Mouse (Mus musculus) forebrain, embryonic 11.5 days (tissue): ENCODE measurements at regions not wholly inside any gene's neighbourhood (a gene's known extent, or its start where the extent isn't known, plus 50 kb on each side); places are given as distances from the start of the nearest gene placed in this dataset.
A peak's percentile ranks its signal among the peaks of the same experiment; 100 is the strongest.

Source experiments
- ATAC-seq: fragments of 200-750 bp; cut with Nextera tagmentation; replicated peaks from 2 replicates; pipeline ENCODE4 v1.8.0; 2017; ENCODE audit warnings: moderate TSS enrichment; ENCODE audit not compliant: low FRiP score
- DNase-seq: peaks from one replicate; pipeline ENCODE4 v3.0.0-alpha.2; 2017; ENCODE audit warnings: low spot score
- H3K27ac ChIP-seq: fragments of 300-500 bp; sonication (generic); 2 replicates; pipeline ENCODE4 v1.5.1; 2014; ENCODE audit warnings: low read depth, low read length
- H3K27me3 ChIP-seq: fragments of 300-500 bp; sonication (generic); 2 replicates; pipeline ENCODE4 v1.6.1; 2014; ENCODE audit warnings: mild to moderate bottlenecking, low read length, mixed read lengths; ENCODE audit not compliant: control insufficient read depth, insufficient read depth
- H3K36me3 ChIP-seq: fragments of 300-500 bp; sonication (generic); 2 replicates; pipeline ENCODE4 v1.6.1; 2014; ENCODE audit warnings: mild to moderate bottlenecking, low read length, moderate library complexity, mixed read lengths; ENCODE audit not compliant: control insufficient read depth, insufficient read depth
- H3K4me1 ChIP-seq: fragments of 300-500 bp; sonication (generic); replicated peaks from 2 replicates; pipeline ENCODE4 v1.6.1; 2014; ENCODE audit warnings: low read length, mixed read lengths; ENCODE audit not compliant: control insufficient read depth, insufficient read depth
- H3K4me2 ChIP-seq: fragments of 300-500 bp; sonication (generic); 2 replicates; pipeline ENCODE4 v1.6.1; 2014; ENCODE audit warnings: low read depth, mild to moderate bottlenecking, low read length, moderate library complexity, mixed read lengths; ENCODE audit not compliant: severe bottlenecking
- H3K4me3 ChIP-seq: fragments of 300-500 bp; sonication (generic); 2 replicates; pipeline ENCODE4 v1.5.1; 2014; ENCODE audit warnings: low read depth, low read length
- H3K9ac ChIP-seq: fragments of 300-500 bp; sonication (generic); 2 replicates; pipeline ENCODE4 v1.6.1; 2014; ENCODE audit warnings: low read length
- H3K9me3 ChIP-seq: fragments of 300-500 bp; sonication (generic); 2 replicates; pipeline ENCODE4 v1.6.1; 2016; ENCODE audit warnings: low read length, mixed read lengths; ENCODE audit not compliant: control insufficient read depth
- WGBS: fragments of 180-500 bp; shearing (Covaris S2); extraction: QIAGEN DNeasy Blood & Tissue Kit; methylation state at CpG from one replicate; pipeline ENCODE4 v1.1.7; 2014; 5-methylcytosine and 5-hydroxymethylcytosine counted together

- ATAC-seq, result no peak
- WGBS, result 81% methylated on average over 6 of the region's 6 CpGs
Observed at GRCm38 (mm10) chr3:65457931-65458330, 65.5 kb upstream of the Ssr3 start.

GRCm38 (mm10) chr3:65455597-65456284, 63.3 kb upstream of the Ssr3 start:
- DNase-seq (peak; percentile 74), ATAC-seq (peak; percentile 96)
- H3K9me3 ChIP-seq, result no peaks in the 10 kb centered on the region
- H3K4me3 ChIP-seq, result no peak overlapping the region
- H3K36me3 ChIP-seq, result no peaks in the 10 kb centered on the region
- H3K27me3 ChIP-seq, result no peaks in the 10 kb centered on the region
- H3K4me1 ChIP-seq, result peaks cover 6% of the 10 kb centered on the region; the same call in 1 of the 2 replicates
- peak overlapping the region; percentile 68 for H3K27ac ChIP-seq
- WGBS, result 31% methylated on average over 14 of the region's 14 CpGs
- H3K4me2 ChIP-seq, result peak overlapping the region; percentile 1; the same call in 1 of the 2 replicates
- H3K9ac ChIP-seq, result no peak overlapping the region; the same call in 1 of the 2 replicates

More at GRCm38 (mm10) chr3:65457931-65458330, 65.5 kb upstream of the Ssr3 start:
- no peak overlapping the region for H3K4me2 ChIP-seq
- no peak overlapping the region for H3K4me3 ChIP-seq
- H3K9me3 ChIP-seq, result no peaks in the 10 kb centered on the region
- no peak overlapping the region for H3K9ac ChIP-seq
- H3K27ac ChIP-seq, result no peak overlapping the region
- H3K27me3 ChIP-seq, result no peaks in the 10 kb centered on the region
- peaks cover 9% of the 10 kb centered on the region; the same call in 1 of the 2 replicates for H3K4me1 ChIP-seq
- no peak for DNase-seq
- no peaks in the 10 kb centered on the region for H3K36me3 ChIP-seq

GRCm38 (mm10) chr3:65454301-65454700, 61.9 kb upstream of the Ssr3 start:
- H3K4me2 ChIP-seq, result no peak overlapping the region
- H3K4me3 ChIP-seq, result no peak overlapping the region
- peaks cover 6% of the 10 kb centered on the region; the same call in 1 of the 2 replicates for H3K4me1 ChIP-seq
- no peak overlapping the region for H3K9ac ChIP-seq
- ATAC-seq, result no peak
- H3K27me3 ChIP-seq, result no peaks in the 10 kb centered on the region
- 96% methylated on average over 7 of the region's 7 CpGs for WGBS
- H3K9me3 ChIP-seq, result no peaks in the 10 kb centered on the region
- no peak overlapping the region for H3K27ac ChIP-seq
- no peaks in the 10 kb centered on the region for H3K36me3 ChIP-seq
- no peak for DNase-seq

- Histone ChIP-seq H3K27me3 (no peaks in the 10 kb centered on the region), H3K36me3 (no peaks in the 10 kb centered on the region), H3K4me2 (no peak overlapping the region), H3K9ac (no peak overlapping the region), H3K4me3 (no peak overlapping the region), H3K4me1 (no peaks in the 10 kb centered on the region), H3K27ac (no peak overlapping the region), H3K9me3 (no peaks in the 10 kb centered on the region)
- WGBS, result 100% methylated on average over 1 of the region's 1 CpGs
- DNase-seq, result no peak
- ATAC-seq, result no peak
Observed at GRCm38 (mm10) chr3:65449176-65449575, 56.8 kb upstream of the Ssr3 start.

GRCm38 (mm10) chr3:65443701-65444100, 51.3 kb upstream of the Ssr3 start:
- no peaks in the 10 kb centered on the region for H3K36me3 ChIP-seq
- 66% methylated on average over 1 of the region's 1 CpGs for WGBS
- H3K4me3 ChIP-seq, result no peak overlapping the region
- H3K27ac ChIP-seq, result no peak overlapping the region
- DNase-seq (no peak), ATAC-seq (no peak)
- H3K4me1 ChIP-seq, result no peaks in the 10 kb centered on the region
- H3K4me2 ChIP-seq, result no peak overlapping the region
- H3K9me3 ChIP-seq, result no peaks in the 10 kb centered on the region
- no peak overlapping the region for H3K9ac ChIP-seq
- no peaks in the 10 kb centered on the region for H3K27me3 ChIP-seq

- Histone ChIP-seq H3K9ac (no peak overlapping the region), H3K4me3 (no peak overlapping the region), H3K9me3 (no peaks in the 10 kb centered on the region), H3K27me3 (no peaks in the 10 kb centered on the region), H3K27ac (no peak overlapping the region), H3K36me3 (no peaks in the 10 kb centered on the region), H3K4me1 (no peaks in the 10 kb centered on the region), H3K4me2 (no peak overlapping the region)
- ATAC-seq (no peak), DNase-seq (no peak)
- WGBS, result 76% methylated on average over 8 of the region's 8 CpGs
Observed at GRCm38 (mm10) chr3:65442946-65443345, 50.5 kb upstream of the Ssr3 start.

- H3K9ac ChIP-seq, result no peak overlapping the region
- DNase-seq, result no peak
- H3K27ac ChIP-seq, result no peak overlapping the region
- H3K4me1 ChIP-seq, result no peaks in the 10 kb centered on the region
- H3K27me3 ChIP-seq, result no peaks in the 10 kb centered on the region
- WGBS, result 83% methylated on average over 4 of the region's 4 CpGs
- H3K36me3 ChIP-seq, result no peaks in the 10 kb centered on the region
- H3K9me3 ChIP-seq, result no peaks in the 10 kb centered on the region
- no peak overlapping the region for H3K4me3 ChIP-seq
- ATAC-seq, result peak; percentile 24; the same call in 1 of the 2 replicates
- no peak overlapping the region for H3K4me2 ChIP-seq
Observed at GRCm38 (mm10) chr3:65442269-65442668, 49.8 kb upstream of the Ssr3 start.
